Mouse (Mus musculus): ENCODE data around the gene Bmp7.

- TF ChIP-seq POLR2A (IDR thresholded peaks at IDR 0.05; ENCODE audit: low read depth, low read length) (no peak), CTCF (IDR thresholded peaks at IDR 0.05; ENCODE audit: extremely low read depth, insufficient read length, insufficient replicate concordance, low read depth, low read length) (no peak)
Observed at GRCm38 (mm10) chr2:172951976-172952375, 11.9 kb upstream of the Bmp7 start.

Measured in small intestine, adult 2 months (tissue).